Mouse (Mus musculus) hindbrain, embryonic 13.5 days (tissue): ENCODE data around the gene Adcy9. TPM values are rescaled to one million over a fixed set of nuclear protein-coding genes. Genes with fewer than 3 reads are reported as not detected.

Source experiments
- ATAC-seq: fragments of 200-750 bp; cut with Nextera tagmentation; 2 replicates; pipeline ENCODE4 v1.8.0; 2017; ENCODE audit warnings: moderate TSS enrichment; ENCODE audit not compliant: low FRiP score
- H3K27ac ChIP-seq: fragments of 300-500 bp; sonication (generic); 2 replicates; pipeline ENCODE4 v1.5.1; 2015; ENCODE audit warnings: inconsistent platforms, mild to moderate bottlenecking, moderate library complexity
- H3K27me3 ChIP-seq: fragments of 300-500 bp; sonication (generic); 2 replicates; pipeline ENCODE4 v1.6.1; 2015; ENCODE audit warnings: mild to moderate bottlenecking, inconsistent platforms
- H3K36me3 ChIP-seq: fragments of 300-500 bp; sonication (generic); 2 replicates; pipeline ENCODE4 v1.6.1; 2015; ENCODE audit warnings: mild to moderate bottlenecking, inconsistent platforms
- H3K4me1 ChIP-seq: fragments of 300-500 bp; sonication (generic); replicated peaks from 2 replicates; pipeline ENCODE4 v1.6.1; 2015; ENCODE audit warnings: inconsistent platforms
- H3K4me2 ChIP-seq: fragments of 300-500 bp; sonication (generic); 2 replicates; pipeline ENCODE4 v1.6.1; 2015; ENCODE audit warnings: inconsistent platforms, mild to moderate bottlenecking, moderate library complexity
- H3K4me3 ChIP-seq: fragments of 300-500 bp; sonication (generic); 2 replicates; pipeline ENCODE4 v1.5.1; 2015; ENCODE audit warnings: mild to moderate bottlenecking, inconsistent platforms
- H3K9ac ChIP-seq: fragments of 300-500 bp; sonication (generic); 2 replicates; pipeline ENCODE4 v1.6.1; 2015; ENCODE audit warnings: mild to moderate bottlenecking, inconsistent platforms
- H3K9me3 ChIP-seq: fragments of 300-500 bp; sonication (generic); 2 replicates; pipeline ENCODE4 v1.6.1; 2016; ENCODE audit warnings: inconsistent platforms
- WGBS: fragments of 180-500 bp; shearing (Covaris S2); methylation state at CpG from one replicate; pipeline ENCODE4 v1.1.7; 2015; 5-methylcytosine and 5-hydroxymethylcytosine counted together
- polyA plus RNA-seq: library from polyadenylated mRNA; unstranded; fragments of >200 nt; fragmentation: Nextera tagmentation; extraction: Ambion mirVana; gene quantifications from 2 replicates; pipeline ENCODE4 v1.2.1, GENCODE M21; 2015

The Adcy9 gene
- polyA plus RNA-seq, 1 experiment from 2014 or later, result 2.8 TPM

DNA sequence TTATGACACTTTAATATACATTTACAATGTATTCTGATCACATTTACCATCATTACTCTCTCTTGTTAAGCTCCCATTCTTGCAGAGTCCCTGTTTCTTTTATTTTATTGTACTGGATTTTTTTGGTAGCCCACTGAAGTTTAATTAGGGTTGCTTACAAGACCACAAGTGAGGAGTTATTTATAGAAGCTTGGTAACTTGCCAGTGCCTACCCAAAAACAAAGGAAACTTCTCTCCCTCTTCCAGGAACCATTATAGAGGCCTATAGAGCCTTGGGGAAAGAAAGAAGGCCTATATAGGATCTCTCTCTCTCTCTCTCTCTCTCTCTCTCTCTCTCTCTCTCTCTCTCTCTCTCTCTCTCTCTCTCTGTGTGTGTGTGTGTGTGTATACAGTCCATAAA, 93.2 kb downstream of the Adcy9 start:
- H3K4me2 ChIP-seq, result no peak overlapping the region
- H3K4me3 ChIP-seq, result no peak overlapping the region
- no peaks in the 10 kb centered on the region for H3K36me3 ChIP-seq
- ATAC-seq, result no peak
- H3K4me1 ChIP-seq, result peaks cover 9% of the 10 kb centered on the region; the same call in 1 of the 2 replicates
- no peaks in the 10 kb centered on the region for H3K27me3 ChIP-seq
- H3K27ac ChIP-seq, result no peak overlapping the region
- H3K9ac ChIP-seq, result no peak overlapping the region
- no peaks in the 10 kb centered on the region for H3K9me3 ChIP-seq

DNA sequence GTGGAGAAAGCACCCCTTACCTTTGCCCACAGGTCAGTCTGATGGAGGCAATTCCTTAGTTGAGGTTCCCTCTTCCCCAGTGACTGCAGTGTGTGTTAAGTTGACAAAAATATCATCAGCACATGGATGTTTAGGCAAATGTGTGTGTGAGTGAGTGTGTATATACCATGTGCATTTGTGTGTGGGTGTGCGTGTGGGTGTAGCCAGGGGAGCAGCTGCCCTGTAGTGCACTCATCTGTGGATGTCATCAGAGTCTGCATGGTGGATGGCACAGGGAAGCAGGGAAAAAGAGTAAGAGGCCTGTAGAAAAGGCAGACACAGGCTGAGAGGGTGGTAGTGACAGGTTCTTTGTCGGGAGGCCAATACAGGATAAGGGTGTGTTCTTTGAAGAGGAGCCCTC, 94.5 kb downstream of the Adcy9 start:
- WGBS, result 85% methylated on average over 2 of the region's 2 CpGs
- no peak overlapping the region for H3K9ac ChIP-seq
- no peak overlapping the region for H3K4me3 ChIP-seq
- H3K4me2 ChIP-seq, result no peak overlapping the region
- ATAC-seq, result no peak
- no peaks in the 10 kb centered on the region for H3K36me3 ChIP-seq
- H3K27me3 ChIP-seq, result no peaks in the 10 kb centered on the region
- no peaks in the 10 kb centered on the region for H3K9me3 ChIP-seq
- H3K27ac ChIP-seq, result no peak overlapping the region
- peaks cover 9% of the 10 kb centered on the region; the same call in 1 of the 2 replicates for H3K4me1 ChIP-seq

DNA sequence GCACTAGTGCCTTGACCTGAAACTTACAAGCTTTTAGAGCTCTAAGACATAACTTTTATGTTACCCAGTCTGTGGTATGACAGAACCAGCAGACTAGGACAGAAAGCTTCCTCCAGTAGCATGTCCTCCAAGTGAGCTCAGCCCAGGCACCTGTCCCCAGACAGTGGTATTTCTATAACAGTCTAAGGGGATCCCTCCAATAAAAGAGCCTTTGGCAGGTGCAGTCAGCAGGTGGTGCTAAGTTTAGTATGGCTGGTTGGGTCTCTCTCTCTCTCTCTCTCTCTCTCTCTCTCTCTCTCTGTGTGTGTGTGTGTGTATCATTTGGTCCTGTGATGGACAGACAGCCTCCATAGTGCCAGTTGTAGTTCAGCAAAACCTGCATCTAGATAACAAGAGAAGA, 95.3 kb downstream of the Adcy9 start:
- ATAC-seq, result no peak
- H3K4me3 ChIP-seq, result no peak overlapping the region
- H3K4me1 ChIP-seq, result peaks cover 9% of the 10 kb centered on the region; the same call in 1 of the 2 replicates
- H3K27ac ChIP-seq, result no peak overlapping the region
- H3K27me3 ChIP-seq, result no peaks in the 10 kb centered on the region
- H3K9me3 ChIP-seq, result no peaks in the 10 kb centered on the region
- no peaks in the 10 kb centered on the region for H3K36me3 ChIP-seq
- no peak overlapping the region for H3K9ac ChIP-seq
- no peak overlapping the region for H3K4me2 ChIP-seq

DNA sequence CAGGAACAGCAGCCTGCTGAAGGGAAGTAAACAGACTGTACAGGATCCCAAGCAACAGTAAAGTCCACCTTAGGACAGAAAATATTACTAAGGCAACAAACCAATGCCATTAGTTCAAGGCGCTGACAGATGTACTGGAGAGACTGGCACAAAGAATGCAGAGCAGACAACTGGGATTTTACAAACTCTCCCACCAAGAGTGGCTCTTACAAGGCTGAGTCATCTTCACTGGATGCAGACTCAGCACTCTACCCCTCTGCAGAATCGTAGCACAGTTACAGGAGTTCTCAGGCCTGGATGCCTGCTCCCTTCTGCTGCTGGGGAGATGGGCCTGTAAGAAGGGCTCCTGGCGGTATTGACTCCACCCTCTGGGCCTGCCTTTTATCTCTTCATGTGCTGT, 99.4 kb downstream of the Adcy9 start:
- Histone ChIP-seq H3K4me3 (no peak overlapping the region), H3K36me3 (no peaks in the 10 kb centered on the region)

DNA sequence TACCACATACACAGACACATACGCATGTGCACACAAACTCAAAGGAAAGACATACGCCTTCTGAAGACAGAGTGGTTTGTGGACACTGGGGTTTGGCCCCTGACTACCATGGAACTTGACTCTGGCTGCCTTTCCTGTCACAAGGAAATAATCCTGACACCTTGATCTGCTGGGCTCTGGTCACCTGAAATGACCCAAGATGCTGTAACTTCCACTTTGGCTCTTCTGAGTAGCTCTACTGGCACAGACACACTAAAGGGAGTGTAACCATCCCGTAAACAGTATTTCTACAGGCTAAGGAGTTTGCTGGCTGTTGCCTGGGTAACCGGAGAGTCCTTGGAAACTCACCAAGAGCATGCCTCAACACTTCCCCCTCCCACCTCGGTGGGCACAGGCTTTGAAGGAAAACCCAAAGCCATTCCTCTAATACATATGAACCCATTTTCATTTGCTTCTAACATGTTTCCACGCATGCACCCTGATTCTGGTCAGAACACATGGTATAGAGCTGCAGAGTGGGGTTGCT, 102.2 kb downstream of the Adcy9 start:
- no peaks in the 10 kb centered on the region for H3K27me3 ChIP-seq
- no peaks in the 10 kb centered on the region for H3K36me3 ChIP-seq
- H3K4me3 ChIP-seq, result no peak overlapping the region
- H3K27ac ChIP-seq, result no peak overlapping the region
- no peaks in the 10 kb centered on the region for H3K9me3 ChIP-seq
- ATAC-seq, result peak; percentile 75; the same call in 1 of the 2 replicates
- H3K4me2 ChIP-seq, result no peak overlapping the region
- peaks cover 10% of the 10 kb centered on the region for H3K4me1 ChIP-seq
- H3K9ac ChIP-seq, result no peak overlapping the region
- WGBS, result 67% methylated on average over 6 of the region's 6 CpGs

More for the DNA sequence above, 99.4 kb downstream of the Adcy9 start:
- WGBS, result 81% methylated on average over 3 of the region's 3 CpGs
- Histone ChIP-seq H3K27ac (no peak overlapping the region), H3K9ac (no peak overlapping the region), H3K4me1 (peaks cover 10% of the 10 kb centered on the region), H3K9me3 (no peaks in the 10 kb centered on the region), H3K4me2 (no peak overlapping the region), H3K27me3 (no peaks in the 10 kb centered on the region)
- ATAC-seq, result no peak

DNA sequence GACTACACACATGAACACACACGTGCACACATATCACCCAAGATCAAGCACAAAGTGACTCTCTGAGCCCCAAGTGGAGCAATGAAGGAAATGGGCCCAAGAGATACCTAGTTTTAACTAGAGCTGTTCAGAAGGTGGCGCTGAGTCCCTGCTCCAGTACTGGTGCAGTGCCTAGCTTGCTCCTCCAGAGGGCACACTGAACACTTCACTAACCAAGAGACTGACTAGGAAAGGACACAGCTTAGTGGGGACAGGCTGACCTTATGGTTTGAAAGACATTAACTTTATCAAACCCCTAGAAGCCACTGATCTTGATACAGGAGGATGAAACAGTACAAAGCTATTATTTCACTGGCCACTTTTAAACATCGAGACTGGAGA, 104.2 kb downstream of the Adcy9 start:
- peak; percentile 59; the same call in 1 of the 2 replicates for ATAC-seq
- Histone ChIP-seq H3K4me1 (peaks cover 10% of the 10 kb centered on the region), H3K27ac (no peak overlapping the region), H3K36me3 (peaks cover 2% of the 10 kb centered on the region; the same call in 1 of the 2 replicates), H3K9ac (no peak overlapping the region), H3K27me3 (no peaks in the 10 kb centered on the region), H3K4me2 (no peak overlapping the region), H3K4me3 (no peak overlapping the region), H3K9me3 (no peaks in the 10 kb centered on the region)
- 37% methylated on average over 3 of the region's 3 CpGs for WGBS

DNA sequence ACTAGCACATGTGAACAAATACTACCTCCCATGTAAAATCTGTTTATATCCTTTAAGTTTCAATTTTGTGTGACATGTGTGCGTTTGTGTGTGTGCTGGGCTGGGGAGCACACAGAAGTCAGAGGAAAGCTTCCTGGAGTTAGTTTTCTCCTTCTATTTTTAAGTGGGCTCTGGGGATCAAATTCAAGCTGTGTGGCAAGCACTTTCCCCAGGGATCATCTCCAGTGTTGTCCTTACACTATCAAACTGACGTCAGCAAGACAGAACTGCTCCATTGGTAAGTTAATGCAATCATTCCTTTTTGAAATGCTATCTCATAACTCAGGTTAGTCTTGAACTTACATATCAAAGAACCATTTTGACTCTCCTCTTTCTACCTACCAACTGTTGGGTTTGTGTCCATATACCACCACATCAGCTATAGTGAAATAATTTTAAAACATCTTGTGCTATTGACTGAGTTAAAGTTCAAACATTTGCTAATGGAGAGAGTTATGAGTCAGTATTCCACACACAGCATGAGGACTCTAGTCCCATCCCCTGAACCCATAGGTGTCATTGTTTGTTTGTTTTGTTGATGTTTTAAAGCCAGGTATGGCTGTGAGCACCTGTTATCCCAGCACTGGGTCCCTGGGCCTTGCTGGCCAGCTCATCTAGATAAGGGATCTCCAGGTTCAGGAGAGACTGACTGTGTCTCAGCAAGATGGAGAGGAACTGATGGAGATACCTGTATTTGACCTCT, 104.8 kb downstream of the Adcy9 start:
- ATAC-seq, result no peak; the same call in 1 of the 2 replicates
- peaks cover 2% of the 10 kb centered on the region; the same call in 1 of the 2 replicates for H3K36me3 ChIP-seq
- WGBS, result 83% methylated on average over 2 of the region's 2 CpGs
- no peak overlapping the region for H3K9ac ChIP-seq
- H3K27me3 ChIP-seq, result no peaks in the 10 kb centered on the region
- H3K4me3 ChIP-seq, result no peak overlapping the region
- H3K4me1 ChIP-seq, result peaks cover 10% of the 10 kb centered on the region
- H3K4me2 ChIP-seq, result no peak overlapping the region
- no peaks in the 10 kb centered on the region for H3K9me3 ChIP-seq
- H3K27ac ChIP-seq, result no peak overlapping the region

DNA sequence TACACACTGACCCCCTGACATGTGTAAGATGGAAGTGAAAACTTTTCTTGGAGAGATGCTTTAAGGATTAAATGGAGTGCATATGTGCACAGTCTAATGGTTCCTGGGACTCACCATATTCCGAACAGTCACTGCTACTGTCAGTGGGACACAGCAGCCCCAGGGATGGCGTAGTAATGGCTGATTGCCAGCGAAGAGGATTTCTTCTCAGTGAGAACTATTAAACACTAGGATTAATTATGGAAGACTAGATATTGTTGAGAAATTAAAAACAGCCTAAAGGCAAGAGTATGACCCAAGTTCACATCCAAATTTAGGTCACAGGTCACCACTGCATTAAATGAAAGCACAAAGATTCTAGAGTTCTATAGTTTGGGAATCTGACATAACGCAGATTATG, 105.4 kb downstream of the Adcy9 start:
- H3K9me3 ChIP-seq, result no peaks in the 10 kb centered on the region
- H3K9ac ChIP-seq, result no peak overlapping the region
- no peak overlapping the region for H3K4me2 ChIP-seq
- H3K4me1 ChIP-seq, result peaks cover 10% of the 10 kb centered on the region
- no peaks in the 10 kb centered on the region for H3K27me3 ChIP-seq
- ATAC-seq, result no peak
- H3K36me3 ChIP-seq, result peaks cover 2% of the 10 kb centered on the region; the same call in 1 of the 2 replicates
- H3K27ac ChIP-seq, result no peak overlapping the region
- H3K4me3 ChIP-seq, result no peak overlapping the region
- 92% methylated on average over 4 of the region's 4 CpGs for WGBS

DNA sequence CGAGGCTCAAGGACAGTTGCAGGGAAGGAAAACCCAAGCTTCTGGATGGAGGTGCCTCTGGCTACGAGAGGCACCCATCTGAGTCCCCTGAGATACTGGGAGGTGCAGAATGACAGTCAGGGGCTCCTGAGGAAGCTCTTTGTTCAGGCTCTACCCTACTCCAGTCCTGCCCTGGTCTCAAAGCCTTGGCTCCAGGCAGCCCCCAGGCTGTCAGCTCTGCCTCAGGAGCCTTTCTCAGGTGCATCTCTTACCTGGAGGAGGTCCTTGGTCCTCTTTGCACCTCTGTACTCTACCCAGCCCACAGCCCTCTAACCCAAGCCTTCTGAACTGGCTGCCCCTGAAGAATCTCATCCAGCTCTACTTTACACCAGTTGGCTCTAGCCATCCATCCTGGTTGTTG, 108.3 kb downstream of the Adcy9 start:
- no peak overlapping the region for H3K4me2 ChIP-seq
- H3K4me1 ChIP-seq, result no peaks in the 10 kb centered on the region
- H3K9me3 ChIP-seq, result no peaks in the 10 kb centered on the region
- no peaks in the 10 kb centered on the region for H3K27me3 ChIP-seq
- no peak overlapping the region for H3K27ac ChIP-seq
- H3K36me3 ChIP-seq, result peaks cover 2% of the 10 kb centered on the region; the same call in 1 of the 2 replicates
- ATAC-seq, result no peak
- H3K9ac ChIP-seq, result no peak overlapping the region
- no peak overlapping the region for H3K4me3 ChIP-seq
- 72% methylated on average over 2 of the region's 2 CpGs for WGBS

DNA sequence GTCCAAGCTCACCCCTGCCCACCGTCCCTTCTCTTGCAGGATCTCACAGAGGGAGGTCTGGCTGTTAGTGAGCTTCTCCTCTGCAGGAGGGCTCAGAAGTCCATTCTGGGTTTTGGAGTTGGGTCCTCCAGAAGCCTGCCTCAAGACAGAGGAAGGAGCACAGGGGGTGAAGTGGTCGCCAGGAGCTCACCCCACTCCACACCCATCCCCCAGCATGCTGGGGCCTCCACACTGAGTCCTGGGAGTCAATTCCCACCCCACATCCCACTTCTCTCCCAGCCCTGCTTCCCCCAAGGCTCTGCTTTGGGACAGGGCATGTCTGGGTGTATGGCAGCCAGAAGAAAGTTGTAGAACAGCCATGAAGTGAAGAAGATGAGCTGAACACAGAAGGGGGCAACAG, 108.7 kb downstream of the Adcy9 start:
- no peaks in the 10 kb centered on the region for H3K27me3 ChIP-seq
- no peak overlapping the region for H3K27ac ChIP-seq
- H3K9me3 ChIP-seq, result no peaks in the 10 kb centered on the region
- no peak overlapping the region for H3K4me3 ChIP-seq
- H3K4me2 ChIP-seq, result no peak overlapping the region
- H3K9ac ChIP-seq, result no peak overlapping the region
- no peak for ATAC-seq
- H3K36me3 ChIP-seq, result peaks cover 3% of the 10 kb centered on the region; the same call in 1 of the 2 replicates
- no peaks in the 10 kb centered on the region for H3K4me1 ChIP-seq
- 57% methylated on average over 2 of the region's 2 CpGs for WGBS

DNA sequence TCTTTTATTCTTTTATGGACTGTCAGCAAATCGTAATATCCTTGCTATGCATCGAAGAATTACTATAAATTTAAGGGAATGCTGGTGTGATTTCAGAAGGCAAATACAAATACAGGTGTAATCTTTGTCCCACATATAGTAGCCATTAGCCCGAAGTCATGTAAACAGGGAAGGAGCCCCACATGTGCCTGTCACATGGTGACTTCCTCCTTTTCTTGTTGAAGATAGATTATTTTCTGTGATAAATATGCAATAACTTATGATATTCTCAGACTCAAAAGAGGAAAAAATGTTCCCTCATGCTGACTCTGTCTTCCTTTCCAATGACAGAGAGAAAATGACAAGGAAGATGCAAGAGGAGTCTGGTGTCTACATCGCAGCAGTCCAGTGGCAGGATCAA, 112.5 kb downstream of the Adcy9 start:
- Histone ChIP-seq H3K4me2 (no peak overlapping the region), H3K36me3 (peaks cover 18% of the 10 kb centered on the region), H3K4me3 (no peak overlapping the region), H3K4me1 (no peaks in the 10 kb centered on the region), H3K9ac (no peak overlapping the region), H3K9me3 (no peaks in the 10 kb centered on the region), H3K27ac (no peak overlapping the region), H3K27me3 (no peaks in the 10 kb centered on the region)
- ATAC-seq, result no peak
- 91% methylated on average over 4 of the region's 4 CpGs for whole genome bisulfite sequencing

DNA sequence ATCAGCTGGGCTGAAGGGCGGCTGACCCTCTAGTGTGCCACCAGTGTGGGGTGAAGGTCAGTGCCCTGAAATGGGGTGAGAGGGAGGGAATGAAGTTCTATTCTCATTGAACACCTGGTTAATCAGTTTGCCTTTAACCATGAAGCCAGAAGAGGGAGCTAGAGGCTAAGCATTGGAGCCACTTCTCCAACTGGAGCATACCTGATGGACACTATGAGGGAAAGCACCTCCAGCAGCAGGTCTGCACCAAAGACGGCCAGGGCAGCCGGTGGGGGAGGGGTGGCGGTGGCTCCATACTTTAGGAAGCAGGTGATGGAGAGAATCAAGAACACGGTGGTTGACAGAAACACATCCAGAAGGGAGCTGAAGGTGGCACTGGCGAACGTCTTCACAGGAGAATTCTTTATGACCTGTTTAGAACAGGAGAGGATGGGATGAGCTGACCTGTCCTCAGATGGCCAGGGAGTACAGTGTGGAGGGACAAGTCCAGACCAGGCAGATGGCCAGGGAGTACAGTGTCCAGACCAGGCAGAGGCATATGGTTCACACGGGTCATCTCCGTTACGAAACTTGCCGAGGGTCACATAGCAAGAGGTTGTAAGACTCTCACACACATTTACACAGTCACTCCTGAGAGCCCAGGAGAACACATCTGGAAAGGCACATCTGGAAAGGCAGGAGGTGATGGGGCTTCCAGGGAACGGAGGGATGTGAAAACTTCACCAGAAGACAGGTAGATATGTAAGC, 115.9 kb downstream of the Adcy9 start:
- Histone ChIP-seq H3K27me3 (no peaks in the 10 kb centered on the region), H3K4me2 (no peak overlapping the region), H3K36me3 (peaks cover 20% of the 10 kb centered on the region), H3K9me3 (no peaks in the 10 kb centered on the region), H3K27ac (no peak overlapping the region), H3K4me1 (no peaks in the 10 kb centered on the region), H3K4me3 (no peak overlapping the region), H3K9ac (no peak overlapping the region)
- no peak for ATAC-seq
- 70% methylated on average over 12 of the region's 12 CpGs for WGBS
